Mouse (Mus musculus) heart, adult 2 months (tissue): ENCODE data around the gene Rtn1.

ENCODE experiments used
- CTCF ChIP-seq: fragments of 200-600 bp; IDR thresholded peaks from 2 replicates; pipeline ENCODE4 v1.8.1; 2022; ENCODE audit warnings: antibody characterized with exemption, mild to moderate bottlenecking, moderate library complexity
- EP300 ChIP-seq: fragments of 200-500 bp; IDR thresholded peaks from 2 replicates; pipeline ENCODE4 v1.6.1; 2011; ENCODE audit warnings: low read depth, low read length, control low read depth; ENCODE audit not compliant: insufficient read depth
- POLR2A ChIP-seq: fragments of 200-500 bp; IDR thresholded peaks from 2 replicates; pipeline ENCODE4 v1.6.1; 2011; ENCODE audit warnings: mild to moderate bottlenecking, low read depth, low read length, control low read depth; ENCODE audit not compliant: insufficient read depth

DNA sequence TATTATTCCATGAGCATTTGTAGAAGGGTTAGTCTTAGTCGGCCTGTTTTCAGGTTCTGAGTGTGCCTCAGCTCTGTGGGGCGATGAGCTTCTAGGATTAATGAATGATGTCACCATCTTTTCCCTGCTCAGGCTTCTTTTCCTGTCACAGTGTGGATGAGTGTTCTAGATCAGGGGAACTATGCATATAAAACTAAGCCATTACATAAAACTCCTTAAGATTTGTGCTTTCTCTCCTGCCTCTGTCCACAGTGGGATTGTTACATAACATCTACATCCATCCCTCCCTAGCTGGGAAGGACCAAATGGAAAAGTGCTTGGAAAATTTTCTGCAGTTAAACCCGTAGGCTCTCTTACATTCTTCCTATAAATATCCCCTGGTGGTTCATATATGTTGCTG is 208.0 kb downstream of the Rtn1 start:
- no peak for TF ChIP-seq EP300
- no peak for TF ChIP-seq CTCF
- TF ChIP-seq POLR2A = no peak
